Mouse (Mus musculus) retina, adult 2 months (tissue): ENCODE results near the gene Inhba.

Experiments
- DNase-seq: peaks from one replicate; pipeline ENCODE4 v3.0.0-alpha.2; 2012; ENCODE audit warnings: low read depth, low spot score

Gene Inhba

GRCm38 (mm10) chr13:16011372-16012242 lies at the start of gene Inhba:
Inhba (plus strand) TSS chr13:16011851.
- DNase-seq = no peak

GRCm38 (mm10) chr13:15976584-15976983 lies 35.1 kb upstream of the Inhba start:
- DNase-seq = no peak

- no peak for DNase-seq
Observed at GRCm38 (mm10) chr13:15979551-15979950, 32.1 kb upstream of the Inhba start.

GRCm38 (mm10) chr13:15982041-15982440 lies 29.6 kb upstream of the Inhba start:
- no peak for DNase-seq

- DNase-seq = no peak
Observed at GRCm38 (mm10) chr13:15985761-15986160, 25.9 kb upstream of the Inhba start.

- DNase-seq = no peak
Observed at GRCm38 (mm10) chr13:15986172-15986571, 25.5 kb upstream of the Inhba start.

- no peak for DNase-seq
Observed at GRCm38 (mm10) chr13:15995314-15995713, 16.3 kb upstream of the Inhba start.

- no peak for DNase-seq
Observed at GRCm38 (mm10) chr13:16005517-16005916, 6.1 kb upstream of the Inhba start.

- DNase-seq = no peak
Observed at GRCm38 (mm10) chr13:16007748-16008147, 3.9 kb upstream of the Inhba start.

- no peak for DNase-seq
Observed at GRCm38 (mm10) chr13:16008348-16008747, 3.3 kb upstream of the Inhba start.

- DNase-seq = no peak
Observed at GRCm38 (mm10) chr13:16009766-16010465, 1.7 kb upstream of the Inhba start.

- no peak for DNase-seq
Observed at GRCm38 (mm10) chr13:16010586-16010985, 1.1 kb upstream of the Inhba start.

GRCm38 (mm10) chr13:16012243-16012887 lies 714 bp downstream of the Inhba start:
- DNase-seq = peak; percentile 29

- DNase-seq = no peak
Observed at GRCm38 (mm10) chr13:16014166-16014565, 2.5 kb downstream of the Inhba start.

GRCm38 (mm10) chr13:16016506-16016905 lies 4.9 kb downstream of the Inhba start:
- no peak for DNase-seq

GRCm38 (mm10) chr13:16017338-16017737 lies 5.7 kb downstream of the Inhba start:
- no peak for DNase-seq

- no peak for DNase-seq
Observed at GRCm38 (mm10) chr13:16017777-16018176, 6.1 kb downstream of the Inhba start.

- DNase-seq = no peak
Observed at GRCm38 (mm10) chr13:16018807-16019510, 7.3 kb downstream of the Inhba start.

GRCm38 (mm10) chr13:16020659-16021058 lies 9.0 kb downstream of the Inhba start:
- DNase-seq = no peak

GRCm38 (mm10) chr13:16021181-16021580 lies 9.5 kb downstream of the Inhba start:
- DNase-seq = no peak

- no peak for DNase-seq
Observed at GRCm38 (mm10) chr13:16021849-16022248, 10.2 kb downstream of the Inhba start.

- no peak for DNase-seq
Observed at GRCm38 (mm10) chr13:16022536-16022935, 10.9 kb downstream of the Inhba start.
